Mouse (Mus musculus) forebrain, embryonic 12.5 days (tissue): ENCODE data around the gene Rab6b. TPM values are rescaled to one million over a fixed set of nuclear protein-coding genes. Genes with fewer than 3 reads are reported as not detected.

ENCODE experiments used
- ATAC-seq: fragments of 200-750 bp; cut with Nextera tagmentation; 2 replicates; pipeline ENCODE4 v1.8.0; 2017; ENCODE audit warnings: moderate TSS enrichment; ENCODE audit not compliant: low FRiP score
- H3K27ac ChIP-seq: fragments of 300-500 bp; sonication (generic); 2 replicates; pipeline ENCODE4 v1.5.1; 2016; ENCODE audit warnings: mild to moderate bottlenecking
- H3K27me3 ChIP-seq: fragments of 300-500 bp; sonication (generic); 2 replicates; pipeline ENCODE4 v1.6.1; 2016; ENCODE audit warnings: mild to moderate bottlenecking
- H3K36me3 ChIP-seq: fragments of 300-500 bp; sonication (generic); replicated peaks from 2 replicates; pipeline ENCODE4 v1.6.1; 2016; ENCODE audit warnings: mild to moderate bottlenecking
- H3K4me1 ChIP-seq: fragments of 300-500 bp; sonication (generic); 2 replicates; pipeline ENCODE4 v1.6.1; 2016
- H3K4me2 ChIP-seq: fragments of 300-500 bp; sonication (generic); 2 replicates; pipeline ENCODE4 v1.6.1; 2016; ENCODE audit warnings: mild to moderate bottlenecking, moderate library complexity
- H3K4me3 ChIP-seq: fragments of 300-500 bp; sonication (generic); replicated peaks from 2 replicates; pipeline ENCODE4 v1.5.1; 2016; ENCODE audit warnings: mild to moderate bottlenecking
- H3K9ac ChIP-seq: fragments of 300-500 bp; sonication (generic); 2 replicates; pipeline ENCODE4 v1.6.1; 2016; ENCODE audit warnings: mild to moderate bottlenecking
- H3K9me3 ChIP-seq: fragments of 300-500 bp; sonication (generic); 2 replicates; pipeline ENCODE4 v1.6.1; 2016
- WGBS: fragments of 180-500 bp; shearing (Covaris S2); methylation state at CpG from one replicate; pipeline ENCODE4 v1.1.7; 2016; 5-methylcytosine and 5-hydroxymethylcytosine counted together
- polyA plus RNA-seq: library from polyadenylated mRNA; unstranded; fragments of >200 nt; fragmentation: Nextera tagmentation; extraction: Ambion mirVana; gene quantifications from 2 replicates; pipeline ENCODE4 v1.2.1, GENCODE M21; 2016

The Rab6b gene
- polyA plus RNA-seq, 1 experiment from 2014 or later: 35.8 TPM

DNA sequence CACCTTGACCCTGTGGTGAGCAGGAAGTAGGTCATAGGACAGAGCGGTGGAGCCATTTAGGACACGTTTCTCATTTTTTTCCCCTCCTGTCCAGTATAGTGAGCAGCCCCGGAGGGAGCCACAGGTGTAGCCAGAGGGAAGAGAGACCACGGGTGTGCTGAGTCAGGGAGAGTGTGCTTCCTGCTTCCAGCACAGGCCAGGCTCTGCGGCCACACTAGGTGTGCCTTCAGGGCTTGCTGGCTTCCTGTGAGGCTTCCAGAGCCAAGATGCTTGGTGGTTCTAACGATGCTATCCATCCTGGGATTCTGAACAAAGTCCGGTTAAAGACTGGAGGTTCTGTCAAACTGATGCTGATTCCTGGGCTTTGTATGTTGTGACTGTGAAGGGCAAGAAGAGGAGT, 10.0 kb downstream of the Rab6b start:
- H3K27ac ChIP-seq: no peak overlapping the region
- H3K4me1 ChIP-seq: peaks cover 30% of the 10 kb centered on the region
- no peak for ATAC-seq
- H3K4me3 ChIP-seq: no peak overlapping the region
- H3K9ac ChIP-seq: no peak overlapping the region
- no peak overlapping the region for H3K4me2 ChIP-seq
- WGBS: 92% methylated on average over 7 of the region's 7 CpGs
- no peaks in the 10 kb centered on the region for H3K36me3 ChIP-seq
- no peaks in the 10 kb centered on the region for H3K9me3 ChIP-seq
- H3K27me3 ChIP-seq: no peaks in the 10 kb centered on the region

GRCm38 (mm10) chr9:103124746-103125145, 13.2 kb downstream of the Rab6b start:
- peaks cover 13% of the 10 kb centered on the region for H3K36me3 ChIP-seq
- H3K4me2 ChIP-seq: no peak overlapping the region
- peaks cover 6% of the 10 kb centered on the region; the same call in 1 of the 2 replicates for H3K4me1 ChIP-seq
- no peak overlapping the region for H3K27ac ChIP-seq
- no peaks in the 10 kb centered on the region for H3K9me3 ChIP-seq
- no peak overlapping the region for H3K4me3 ChIP-seq
- ATAC-seq: no peak
- H3K27me3 ChIP-seq: no peaks in the 10 kb centered on the region
- H3K9ac ChIP-seq: no peak overlapping the region
- WGBS: 97% methylated on average over 4 of the region's 4 CpGs

DNA sequence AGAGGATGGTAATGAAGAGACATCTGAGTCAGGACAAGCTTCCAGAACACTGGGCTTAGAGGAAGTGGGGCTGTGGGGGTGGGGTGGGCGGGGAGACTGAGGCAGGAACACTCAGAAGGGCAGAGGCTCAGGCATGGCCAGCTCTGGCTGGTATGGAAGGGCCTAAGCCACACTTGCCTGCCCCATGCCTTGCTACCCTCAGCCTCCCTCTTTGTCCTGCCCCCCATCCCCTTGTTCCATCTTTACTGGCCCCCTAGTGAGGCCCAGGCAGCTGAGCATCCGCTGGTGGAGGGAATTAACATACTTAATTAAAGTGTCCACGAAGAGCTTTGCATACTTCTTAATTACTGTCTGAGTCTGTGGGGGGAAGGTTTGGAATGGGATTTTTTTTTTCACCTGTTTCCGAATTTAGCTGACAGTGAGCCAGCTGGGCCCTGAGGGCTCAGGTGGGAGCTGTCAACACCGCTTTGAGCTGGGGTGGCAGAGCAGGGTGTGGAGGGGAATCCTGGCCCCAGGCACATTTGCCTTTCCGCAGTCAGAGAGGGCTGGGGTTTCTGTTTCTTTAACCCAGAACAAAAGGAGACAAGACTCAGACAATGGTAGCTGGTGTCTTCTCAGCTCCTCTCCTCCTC, 22.0 kb downstream of the Rab6b start:
- H3K27ac ChIP-seq: peak overlapping the region; percentile 80
- WGBS: 24% methylated on average over 6 of the region's 6 CpGs
- ATAC-seq: peak; percentile 53
- H3K36me3 ChIP-seq: peaks cover 10% of the 10 kb centered on the region
- H3K4me1 ChIP-seq: peaks cover 49% of the 10 kb centered on the region
- no peaks in the 10 kb centered on the region for H3K9me3 ChIP-seq
- peak overlapping the region; percentile 13 for H3K4me2 ChIP-seq
- no peak overlapping the region for H3K9ac ChIP-seq
- H3K27me3 ChIP-seq: no peaks in the 10 kb centered on the region
- no peak overlapping the region for H3K4me3 ChIP-seq

DNA sequence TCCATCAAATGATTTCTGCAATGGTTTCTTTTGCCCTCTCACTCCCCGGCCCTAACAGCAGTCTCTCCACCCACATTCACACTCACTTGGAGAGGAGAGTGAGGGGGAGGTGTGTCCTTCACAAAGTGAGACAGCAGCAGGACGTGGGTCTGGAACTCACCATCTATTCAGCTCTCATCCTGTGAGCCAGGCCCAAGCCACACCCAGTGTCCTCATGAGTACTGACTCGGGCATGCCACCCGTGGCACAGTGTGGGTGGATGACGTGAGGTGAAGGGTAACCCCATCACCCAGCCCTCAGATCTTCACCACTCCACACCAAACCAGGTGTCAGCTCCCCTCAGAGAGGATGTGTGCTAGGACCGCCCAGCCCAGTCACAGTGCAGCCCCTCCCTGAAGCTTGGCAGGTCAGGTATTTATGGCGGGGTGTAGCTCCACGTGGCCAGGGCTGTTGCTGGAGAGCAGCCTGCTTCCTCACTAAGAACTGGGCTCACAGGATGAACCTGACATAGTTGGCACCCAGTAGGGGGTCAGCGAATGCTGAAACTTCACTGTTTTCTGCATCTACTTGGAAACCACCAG, 23.0 kb downstream of the Rab6b start:
- 0 out of 2 replicates have a peak, but pooled peaks have one; percentile 28 for ATAC-seq
- Histone ChIP-seq H3K9me3 (no peaks in the 10 kb centered on the region), H3K36me3 (peaks cover 3% of the 10 kb centered on the region), H3K27me3 (no peaks in the 10 kb centered on the region), H3K27ac (peak overlapping the region; percentile 80), H3K4me2 (no peak overlapping the region), H3K4me1 (peaks cover 50% of the 10 kb centered on the region), H3K4me3 (no peak overlapping the region), H3K9ac (no peak overlapping the region)
- WGBS: 52% methylated on average over 9 of the region's 9 CpGs

GRCm38 (mm10) chr9:103139481-103139880, 27.9 kb downstream of the Rab6b start:
- no peaks in the 10 kb centered on the region for H3K27me3 ChIP-seq
- 80% methylated on average over 6 of the region's 6 CpGs for WGBS

GRCm38 (mm10) chr9:103140384-103140783, 28.8 kb downstream of the Rab6b start:
- 90% methylated on average over 6 of the region's 6 CpGs for WGBS
- no peaks in the 10 kb centered on the region for H3K9me3 ChIP-seq
- no peak for ATAC-seq
- no peaks in the 10 kb centered on the region for H3K27me3 ChIP-seq
- peaks cover 12% of the 10 kb centered on the region for H3K36me3 ChIP-seq
- H3K27ac ChIP-seq: no peak overlapping the region
- no peak overlapping the region for H3K4me3 ChIP-seq
- no peak overlapping the region for H3K9ac ChIP-seq
- H3K4me2 ChIP-seq: no peak overlapping the region
- peaks cover 46% of the 10 kb centered on the region for H3K4me1 ChIP-seq

More at GRCm38 (mm10) chr9:103139481-103139880, 27.9 kb downstream of the Rab6b start:
- H3K27ac ChIP-seq: no peak overlapping the region
- H3K36me3 ChIP-seq: peaks cover 12% of the 10 kb centered on the region
- no peak for ATAC-seq
- no peak overlapping the region for H3K4me3 ChIP-seq
- H3K9ac ChIP-seq: no peak overlapping the region
- H3K4me2 ChIP-seq: no peak overlapping the region
- no peaks in the 10 kb centered on the region for H3K9me3 ChIP-seq
- peaks cover 44% of the 10 kb centered on the region for H3K4me1 ChIP-seq

- H3K27ac ChIP-seq: no peak overlapping the region
- H3K9me3 ChIP-seq: no peaks in the 10 kb centered on the region
- peaks cover 47% of the 10 kb centered on the region for H3K4me1 ChIP-seq
- no peaks in the 10 kb centered on the region for H3K27me3 ChIP-seq
- 91% methylated on average over 7 of the region's 7 CpGs for WGBS
- H3K9ac ChIP-seq: no peak overlapping the region
- H3K36me3 ChIP-seq: peaks cover 12% of the 10 kb centered on the region
- H3K4me2 ChIP-seq: no peak overlapping the region
- no peak for ATAC-seq
- H3K4me3 ChIP-seq: no peak overlapping the region
Measured at GRCm38 (mm10) chr9:103141266-103141665, 29.7 kb downstream of the Rab6b start.

GRCm38 (mm10) chr9:103143881-103144280, 32.3 kb downstream of the Rab6b start:
- no peak overlapping the region for H3K4me2 ChIP-seq
- no peak overlapping the region for H3K9ac ChIP-seq
- no peak overlapping the region for H3K4me3 ChIP-seq
- ATAC-seq: no peak
- H3K27ac ChIP-seq: 0 out of 2 replicates have a peak overlapping the region, but pooled peaks have one; percentile 56
- peaks cover 12% of the 10 kb centered on the region for H3K36me3 ChIP-seq
- 67% methylated on average over 4 of the region's 4 CpGs for WGBS
- no peaks in the 10 kb centered on the region for H3K27me3 ChIP-seq
- H3K4me1 ChIP-seq: peaks cover 58% of the 10 kb centered on the region
- H3K9me3 ChIP-seq: no peaks in the 10 kb centered on the region

- no peaks in the 10 kb centered on the region for H3K9me3 ChIP-seq
- no peak for ATAC-seq
- H3K36me3 ChIP-seq: peaks cover 17% of the 10 kb centered on the region
- H3K4me3 ChIP-seq: no peak overlapping the region
- no peaks in the 10 kb centered on the region for H3K27me3 ChIP-seq
- peak overlapping the region; percentile 80 for H3K27ac ChIP-seq
- WGBS: 55% methylated on average over 5 of the region's 5 CpGs
- peaks cover 49% of the 10 kb centered on the region for H3K4me1 ChIP-seq
- H3K9ac ChIP-seq: no peak overlapping the region
- no peak overlapping the region for H3K4me2 ChIP-seq
Measured at GRCm38 (mm10) chr9:103145351-103145750, 33.8 kb downstream of the Rab6b start.

DNA sequence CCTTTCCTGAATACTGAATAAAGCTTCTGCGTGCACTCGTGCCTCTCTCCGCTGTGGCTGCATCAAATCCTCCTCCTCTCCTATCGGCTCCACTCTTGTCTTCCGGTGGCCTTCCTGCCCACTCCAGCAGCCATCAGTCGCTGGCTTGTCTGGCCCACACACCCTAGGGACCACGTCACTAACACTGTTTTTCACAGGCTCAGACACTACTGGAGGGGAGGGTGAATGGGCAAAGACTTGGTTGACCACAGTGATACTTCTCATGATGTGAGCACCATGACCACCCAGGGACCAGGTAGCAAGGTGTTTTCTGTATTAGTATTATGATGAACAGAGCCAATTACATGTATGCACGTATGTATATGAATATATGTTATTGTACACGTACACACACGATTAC, 34.7 kb downstream of the Rab6b start:
- no peaks in the 10 kb centered on the region for H3K9me3 ChIP-seq
- H3K27me3 ChIP-seq: no peaks in the 10 kb centered on the region
- H3K9ac ChIP-seq: no peak overlapping the region
- 70% methylated on average over 10 of the region's 10 CpGs for WGBS
- H3K4me3 ChIP-seq: no peak overlapping the region
- peak overlapping the region; percentile 80 for H3K27ac ChIP-seq
- 0 out of 2 replicates have a peak overlapping the region, but pooled peaks have one; percentile 31 for H3K4me2 ChIP-seq
- peaks cover 49% of the 10 kb centered on the region for H3K4me1 ChIP-seq
- ATAC-seq: peak; percentile 40
- H3K36me3 ChIP-seq: peaks cover 17% of the 10 kb centered on the region

DNA sequence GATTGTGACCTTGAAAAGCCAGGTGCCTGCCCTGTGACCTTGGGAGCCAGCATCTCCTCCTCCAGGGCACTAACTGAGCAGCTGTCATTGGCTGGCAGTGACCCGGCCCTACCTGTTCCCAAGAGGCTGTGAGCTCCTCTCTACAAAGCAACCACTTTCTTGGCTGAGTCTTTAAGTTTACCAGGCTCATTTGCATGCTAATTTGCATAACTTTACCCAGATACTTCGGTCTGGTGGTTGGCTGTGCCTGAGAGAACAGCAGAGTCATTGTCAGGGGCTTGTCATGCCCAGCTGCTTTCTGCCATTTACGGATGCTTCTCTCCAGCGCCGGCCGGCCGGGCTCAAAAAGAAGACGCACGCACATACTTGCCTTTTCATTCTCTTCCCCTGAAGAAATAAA, 35.1 kb downstream of the Rab6b start:
- WGBS: 13% methylated on average over 9 of the region's 9 CpGs
- no peak overlapping the region for H3K9ac ChIP-seq
- H3K4me3 ChIP-seq: no peak overlapping the region
- H3K4me1 ChIP-seq: peaks cover 49% of the 10 kb centered on the region
- peak overlapping the region; percentile 31 for H3K4me2 ChIP-seq
- ATAC-seq: peak; percentile 81
- no peaks in the 10 kb centered on the region for H3K9me3 ChIP-seq
- no peaks in the 10 kb centered on the region for H3K27me3 ChIP-seq
- H3K36me3 ChIP-seq: peaks cover 17% of the 10 kb centered on the region
- peak overlapping the region; percentile 80 for H3K27ac ChIP-seq

DNA sequence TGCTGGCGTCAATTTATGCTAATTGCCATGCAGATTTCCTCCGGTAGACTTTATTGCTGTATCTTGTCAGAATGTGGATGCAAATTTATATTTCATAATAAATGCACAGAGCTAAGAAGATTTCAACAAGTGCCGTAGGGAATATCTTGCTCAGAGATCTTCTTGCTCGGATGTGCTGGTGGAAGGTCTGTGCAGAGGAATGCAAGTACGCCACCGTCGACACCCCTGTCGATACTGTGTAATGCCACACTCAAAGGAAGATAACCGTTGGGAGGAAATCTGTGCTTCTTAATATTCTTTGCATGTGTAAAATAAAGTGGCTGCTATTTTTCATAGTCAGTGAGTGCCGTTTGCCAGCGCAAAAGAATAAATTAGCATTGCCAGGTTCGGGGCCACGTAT, 35.5 kb downstream of the Rab6b start:
- Histone ChIP-seq H3K27ac (peak overlapping the region; percentile 80), H3K4me2 (peak overlapping the region; percentile 31), H3K9me3 (no peaks in the 10 kb centered on the region), H3K4me3 (no peak overlapping the region), H3K27me3 (no peaks in the 10 kb centered on the region), H3K9ac (no peak overlapping the region), H3K4me1 (peaks cover 49% of the 10 kb centered on the region), H3K36me3 (peaks cover 17% of the 10 kb centered on the region)
- WGBS: 35% methylated on average over 13 of the region's 13 CpGs
- peak; percentile 27; the same call in 1 of the 2 replicates for ATAC-seq
